Mouse (Mus musculus): ENCODE results near the gene Psmd7. TPM values are rescaled to one million over a fixed set of nuclear protein-coding genes. Genes with fewer than 3 reads are reported as not detected.

Gene Psmd7
- polyA plus RNA-seq, 1 experiment: 52.2 TPM

GRCm38 (mm10) chr8:107572497-107572896 lies 15.8 kb downstream of the Psmd7 start:
- Histone ChIP-seq H3K27ac (ENCODE audit: control insufficient read depth, insufficient read depth, low read length) (no peak overlapping the region), H3K4me1 (replicated peaks; ENCODE audit: control insufficient read depth, insufficient read depth, low read length) (no peaks in the 10 kb centered on the region), H3K36me3 (ENCODE audit: control insufficient read depth, insufficient read depth, low read length) (no peaks in the 10 kb centered on the region), H3K4me3 (ENCODE audit: control insufficient read depth, insufficient read depth, low read length) (no peak overlapping the region), H3K27me3 (ENCODE audit: control insufficient read depth, insufficient read depth, low read length) (no peaks in the 10 kb centered on the region)
- 64% methylated on average over 4 of the region's 4 CpGs for WGBS
- peak; percentile 77 for DNase-seq
- TF ChIP-seq POLR2A (IDR thresholded peaks at IDR 0.05; ENCODE audit: control insufficient read depth, extremely low read depth, insufficient read depth, low read length, poor library complexity) (no peak), CTCF (IDR thresholded peaks at IDR 0.05; ENCODE audit: borderline replicate concordance, control insufficient read depth, extremely low read depth, insufficient read depth, low read length, poor library complexity) (peak; percentile 80)

- no peak for TF ChIP-seq POLR2A (IDR thresholded peaks at IDR 0.05; ENCODE audit: control insufficient read depth, extremely low read depth, insufficient read depth, low read length, poor library complexity)
- TF ChIP-seq CTCF (IDR thresholded peaks at IDR 0.05; ENCODE audit: borderline replicate concordance, control insufficient read depth, extremely low read depth, insufficient read depth, low read length, poor library complexity): no peak
- H3K27ac ChIP-seq (ENCODE audit: control insufficient read depth, insufficient read depth, low read length): no peak overlapping the region
- no peaks in the 10 kb centered on the region for H3K4me1 ChIP-seq (replicated peaks; ENCODE audit: control insufficient read depth, insufficient read depth, low read length)
- H3K36me3 ChIP-seq (ENCODE audit: control insufficient read depth, insufficient read depth, low read length): no peaks in the 10 kb centered on the region
- WGBS: 87% methylated on average over 7 of the region's 7 CpGs
- no peaks in the 10 kb centered on the region for H3K27me3 ChIP-seq (ENCODE audit: control insufficient read depth, insufficient read depth, low read length)
- no peak overlapping the region for H3K4me3 ChIP-seq (ENCODE audit: control insufficient read depth, insufficient read depth, low read length)
- DNase-seq: no peak
These were observed 16.7 kb downstream of the Psmd7 start for GRCm38 (mm10) chr8:107571486-107572135.

- H3K4me3 ChIP-seq (ENCODE audit: control insufficient read depth, insufficient read depth, low read length): no peak overlapping the region
- no peaks in the 10 kb centered on the region for H3K36me3 ChIP-seq (ENCODE audit: control insufficient read depth, insufficient read depth, low read length)
- H3K27ac ChIP-seq (ENCODE audit: control insufficient read depth, insufficient read depth, low read length): no peak overlapping the region
- 89% methylated on average over 2 of the region's 2 CpGs for WGBS
- no peak for TF ChIP-seq POLR2A (IDR thresholded peaks at IDR 0.05; ENCODE audit: control insufficient read depth, extremely low read depth, insufficient read depth, low read length, poor library complexity)
- TF ChIP-seq CTCF (IDR thresholded peaks at IDR 0.05; ENCODE audit: borderline replicate concordance, control insufficient read depth, extremely low read depth, insufficient read depth, low read length, poor library complexity): no peak
- no peaks in the 10 kb centered on the region for H3K4me1 ChIP-seq (replicated peaks; ENCODE audit: control insufficient read depth, insufficient read depth, low read length)
- H3K27me3 ChIP-seq (ENCODE audit: control insufficient read depth, insufficient read depth, low read length): no peaks in the 10 kb centered on the region
- no peak for DNase-seq
These were observed 17.2 kb downstream of the Psmd7 start for GRCm38 (mm10) chr8:107571046-107571445.

GRCm38 (mm10) chr8:107562164-107562563 lies 26.1 kb downstream of the Psmd7 start:
- 91% methylated on average over 9 of the region's 9 CpGs for WGBS
- no peak overlapping the region for H3K4me3 ChIP-seq (ENCODE audit: control insufficient read depth, insufficient read depth, low read length)
- no peak for DNase-seq

GRCm38 (mm10) chr8:107560820-107561536 lies 27.3 kb downstream of the Psmd7 start:
- TF ChIP-seq POLR2A (IDR thresholded peaks at IDR 0.05; ENCODE audit: control insufficient read depth, extremely low read depth, insufficient read depth, low read length, poor library complexity) (no peak), CTCF (IDR thresholded peaks at IDR 0.05; ENCODE audit: borderline replicate concordance, control insufficient read depth, extremely low read depth, insufficient read depth, low read length, poor library complexity) (no peak)
- no peak overlapping the region for H3K27ac ChIP-seq (ENCODE audit: control insufficient read depth, insufficient read depth, low read length)
- 8% methylated on average over 16 of the region's 16 CpGs for WGBS
- H3K36me3 ChIP-seq (ENCODE audit: control insufficient read depth, insufficient read depth, low read length): peaks cover 4% of the 10 kb centered on the region; the same call in 1 of the 2 replicates
- H3K4me3 ChIP-seq (ENCODE audit: control insufficient read depth, insufficient read depth, low read length): no peak overlapping the region
- peaks cover 9% of the 10 kb centered on the region for H3K4me1 ChIP-seq (replicated peaks; ENCODE audit: control insufficient read depth, insufficient read depth, low read length)
- no peaks in the 10 kb centered on the region for H3K27me3 ChIP-seq (ENCODE audit: control insufficient read depth, insufficient read depth, low read length)
- peak; percentile 27 for DNase-seq

More at GRCm38 (mm10) chr8:107562164-107562563, 26.1 kb downstream of the Psmd7 start:
- Histone ChIP-seq H3K36me3 (ENCODE audit: control insufficient read depth, insufficient read depth, low read length) (no peaks in the 10 kb centered on the region), H3K27ac (ENCODE audit: control insufficient read depth, insufficient read depth, low read length) (no peak overlapping the region), H3K4me1 (replicated peaks; ENCODE audit: control insufficient read depth, insufficient read depth, low read length) (peaks cover 9% of the 10 kb centered on the region), H3K27me3 (ENCODE audit: control insufficient read depth, insufficient read depth, low read length) (no peaks in the 10 kb centered on the region)
- no peak for TF ChIP-seq CTCF (IDR thresholded peaks at IDR 0.05; ENCODE audit: borderline replicate concordance, control insufficient read depth, extremely low read depth, insufficient read depth, low read length, poor library complexity)
- TF ChIP-seq POLR2A (IDR thresholded peaks at IDR 0.05; ENCODE audit: control insufficient read depth, extremely low read depth, insufficient read depth, low read length, poor library complexity): no peak

GRCm38 (mm10) chr8:107556511-107556936 lies 31.7 kb downstream of the Psmd7 start:
- TF ChIP-seq POLR2A (IDR thresholded peaks at IDR 0.05; ENCODE audit: control insufficient read depth, extremely low read depth, insufficient read depth, low read length, poor library complexity): no peak
- no peak for TF ChIP-seq CTCF (IDR thresholded peaks at IDR 0.05; ENCODE audit: borderline replicate concordance, control insufficient read depth, extremely low read depth, insufficient read depth, low read length, poor library complexity)
- WGBS: 79% methylated on average over 12 of the region's 12 CpGs
- Histone ChIP-seq H3K27ac (ENCODE audit: control insufficient read depth, insufficient read depth, low read length) (no peak overlapping the region), H3K36me3 (ENCODE audit: control insufficient read depth, insufficient read depth, low read length) (peaks cover 7% of the 10 kb centered on the region), H3K27me3 (ENCODE audit: control insufficient read depth, insufficient read depth, low read length) (no peaks in the 10 kb centered on the region), H3K4me3 (ENCODE audit: control insufficient read depth, insufficient read depth, low read length) (no peak overlapping the region), H3K4me1 (replicated peaks; ENCODE audit: control insufficient read depth, insufficient read depth, low read length) (peaks cover 6% of the 10 kb centered on the region)
- no peak for DNase-seq
